Mouse (Mus musculus) macrophage (primary cell): ENCODE data around the gene Rbm20. TPM values are rescaled to one million over a fixed set of nuclear protein-coding genes. Genes with fewer than 3 reads are reported as not detected.

ENCODE experiments used
- H3K27ac ChIP-seq: fragments of 350-480 bp; formaldehyde crosslinking; 2 replicates; pipeline ENCODE4 v1.9.0; 2021
- H3K36me3 ChIP-seq: fragments of 350-480 bp; formaldehyde crosslinking; 2 replicates; pipeline ENCODE4 v1.9.0; 2021; ENCODE audit errors: inconsistent target
- H3K4me3 ChIP-seq: fragments of 350-480 bp; formaldehyde crosslinking; 2 replicates; pipeline ENCODE4 v1.9.0; 2021; ENCODE audit errors: inconsistent target
- H3K79me2 ChIP-seq: fragments of 350-480 bp; formaldehyde crosslinking; 2 replicates; pipeline ENCODE4 v1.9.0; 2021; ENCODE audit errors: inconsistent target
- WGBS: methylation state at CpG from one replicate; pipeline ENCODE4 v1.1.7; 2026; ENCODE audit warnings: inconsistent platforms; ENCODE audit not compliant: missing documents; 5-methylcytosine and 5-hydroxymethylcytosine counted together
- polyA plus RNA-seq: library from polyadenylated mRNA; stranded (reverse); fragments of 250-400 nt; gene quantifications from 3 replicates; pipeline ENCODE4 v1.2.4, GENCODE M21; 2018; ENCODE audit warnings: inconsistent platforms

Gene Rbm20
- polyA plus RNA-seq, 1 experiment from 2014 or later = not detected

DNA sequence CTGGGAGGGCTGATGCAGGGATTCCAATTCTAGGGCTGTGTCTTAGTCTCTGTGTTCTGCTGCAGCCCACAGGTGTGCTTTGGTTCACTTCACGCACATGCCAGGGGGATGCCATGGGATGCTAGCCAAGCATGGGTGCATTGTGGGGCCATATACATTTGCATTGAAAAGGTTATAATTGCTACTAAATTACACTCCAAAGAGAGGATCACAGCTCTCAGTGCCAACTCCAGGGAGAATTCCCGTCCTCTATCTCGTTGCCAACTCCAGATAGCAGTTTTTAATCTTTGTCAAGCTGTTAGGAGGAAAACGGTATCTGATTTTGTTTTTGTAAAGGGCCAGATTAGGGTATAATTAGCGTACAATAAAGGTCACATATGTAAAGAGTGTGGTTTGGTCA lies 178.7 kb downstream of the Rbm20 start:
- H3K36me3 ChIP-seq = no peaks in the 10 kb centered on the region
- WGBS = 95% methylated on average over 5 of the region's 5 CpGs

DNA sequence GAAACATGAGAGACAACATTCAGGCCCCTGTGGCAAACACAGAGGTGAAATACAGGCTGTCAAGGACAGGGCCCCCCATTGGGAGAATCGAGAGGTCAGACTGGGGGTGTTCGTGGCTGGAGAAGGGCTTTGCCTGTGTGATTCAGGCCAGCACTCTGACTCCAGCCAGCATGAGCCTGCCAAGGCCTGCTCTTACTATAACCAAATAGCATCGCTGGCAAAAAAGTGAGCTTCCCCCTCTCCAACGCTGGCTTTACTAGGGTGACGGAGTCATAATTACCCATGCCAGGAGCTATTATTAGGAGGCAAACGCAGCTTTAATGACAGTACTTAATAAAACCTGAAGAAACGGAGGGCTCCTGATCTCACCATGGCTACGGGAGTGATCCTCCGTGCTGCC lies 179.7 kb downstream of the Rbm20 start:
- no peak overlapping the region for H3K27ac ChIP-seq
- no peaks in the 10 kb centered on the region for H3K36me3 ChIP-seq
- WGBS = 97% methylated on average over 9 of the region's 9 CpGs
- no peaks in the 10 kb centered on the region for H3K79me2 ChIP-seq
- H3K4me3 ChIP-seq = no peak overlapping the region

More for the DNA sequence above, 178.7 kb downstream of the Rbm20 start:
- no peak overlapping the region for H3K27ac ChIP-seq
- no peaks in the 10 kb centered on the region for H3K79me2 ChIP-seq
- H3K4me3 ChIP-seq = no peak overlapping the region

- Histone ChIP-seq H3K27ac (no peak overlapping the region), H3K36me3 (no peaks in the 10 kb centered on the region), H3K79me2 (no peaks in the 10 kb centered on the region), H3K4me3 (no peak overlapping the region)
- WGBS = 80% methylated on average over 6 of the region's 6 CpGs
Observed at GRCm38 (mm10) chr19:53857962-53858361, 180.9 kb downstream of the Rbm20 start.

- Histone ChIP-seq H3K4me3 (no peak overlapping the region), H3K36me3 (no peaks in the 10 kb centered on the region), H3K79me2 (no peaks in the 10 kb centered on the region), H3K27ac (no peak overlapping the region)
- WGBS = 76% methylated on average over 9 of the region's 9 CpGs
Observed at GRCm38 (mm10) chr19:53859149-53859548, 182.0 kb downstream of the Rbm20 start.

- Histone ChIP-seq H3K36me3 (no peaks in the 10 kb centered on the region), H3K27ac (no peak overlapping the region), H3K4me3 (no peak overlapping the region), H3K79me2 (no peaks in the 10 kb centered on the region)
- 97% methylated on average over 7 of the region's 7 CpGs for WGBS
Observed at GRCm38 (mm10) chr19:53859593-53859992, 182.5 kb downstream of the Rbm20 start.

DNA sequence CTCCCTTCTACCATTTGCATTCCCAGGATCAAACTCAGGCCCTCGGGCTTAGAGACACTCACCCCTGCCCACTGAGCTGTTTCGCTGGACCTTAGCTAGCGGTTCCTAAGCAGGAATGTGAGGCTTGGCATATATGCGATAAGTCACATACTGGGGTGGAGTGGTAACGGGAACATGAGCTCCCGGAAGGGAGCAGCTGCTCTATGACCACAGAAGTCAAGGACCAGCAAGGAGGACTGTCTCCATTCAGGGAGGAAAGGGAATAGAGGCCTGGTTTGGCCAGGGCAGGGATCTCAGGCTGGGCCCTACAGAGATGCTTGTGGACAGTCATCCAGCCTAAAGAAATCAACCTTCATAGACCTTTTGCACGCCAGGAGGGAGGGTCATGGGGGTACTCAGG lies 184.2 kb downstream of the Rbm20 start:
- no peak overlapping the region for H3K27ac ChIP-seq
- 92% methylated on average over 7 of the region's 7 CpGs for WGBS
- no peaks in the 10 kb centered on the region for H3K36me3 ChIP-seq
- no peak overlapping the region for H3K4me3 ChIP-seq
- no peaks in the 10 kb centered on the region for H3K79me2 ChIP-seq

- WGBS = 86% methylated on average over 8 of the region's 8 CpGs
Observed at GRCm38 (mm10) chr19:53862573-53863246, 185.6 kb downstream of the Rbm20 start.

DNA sequence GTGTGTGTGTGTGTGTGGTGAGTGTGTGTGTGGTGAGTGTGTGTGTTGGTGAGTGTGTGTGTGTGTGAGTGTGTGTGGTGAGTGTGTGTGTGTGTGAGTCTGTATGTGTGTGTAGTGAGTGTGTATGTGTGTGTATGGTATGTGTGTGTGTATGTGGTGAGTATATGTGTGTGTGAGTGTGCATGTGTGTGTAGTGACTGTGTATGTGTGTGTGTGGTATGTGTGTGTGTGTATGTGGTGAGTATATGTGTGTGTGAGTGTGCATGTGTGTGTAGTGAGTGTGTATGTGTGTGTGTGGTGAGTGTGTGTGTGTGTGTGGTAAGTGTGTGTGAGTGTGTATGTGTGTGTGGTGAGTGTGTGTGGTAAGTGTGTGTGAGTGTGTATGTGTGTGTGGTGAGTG lies 190.1 kb downstream of the Rbm20 start:
- Histone ChIP-seq H3K4me3 (no peak overlapping the region), H3K36me3 (no peaks in the 10 kb centered on the region), H3K79me2 (no peaks in the 10 kb centered on the region), H3K27ac (no peak overlapping the region)

More at GRCm38 (mm10) chr19:53862573-53863246, 185.6 kb downstream of the Rbm20 start:
- Histone ChIP-seq H3K4me3 (no peak overlapping the region), H3K27ac (no peak overlapping the region), H3K79me2 (no peaks in the 10 kb centered on the region), H3K36me3 (no peaks in the 10 kb centered on the region)

DNA sequence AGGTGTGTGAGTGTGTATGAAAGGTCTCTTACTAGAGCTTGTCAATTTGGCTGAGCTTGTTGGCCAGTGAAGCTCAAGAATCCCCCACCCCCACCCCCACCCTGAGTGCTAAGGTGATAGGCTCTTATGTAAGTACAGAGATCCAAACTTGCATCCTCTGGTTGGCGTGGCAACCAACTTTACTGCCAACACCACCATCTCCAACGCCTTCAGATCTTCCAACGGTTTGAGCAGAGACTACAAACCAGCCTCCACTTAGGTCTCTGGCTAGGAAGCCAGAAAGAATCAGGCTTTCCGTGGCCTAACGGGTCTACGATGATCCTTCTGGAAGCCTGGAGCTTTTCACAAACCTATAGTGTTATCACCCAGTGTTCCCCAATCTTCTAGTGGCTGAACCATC lies 191.0 kb downstream of the Rbm20 start:
- Histone ChIP-seq H3K79me2 (no peaks in the 10 kb centered on the region), H3K4me3 (no peak overlapping the region), H3K27ac (no peak overlapping the region), H3K36me3 (no peaks in the 10 kb centered on the region)
- 90% methylated on average over 6 of the region's 6 CpGs for WGBS

- Histone ChIP-seq H3K27ac (no peak overlapping the region), H3K36me3 (no peaks in the 10 kb centered on the region), H3K79me2 (no peaks in the 10 kb centered on the region), H3K4me3 (no peak overlapping the region)
- 100% methylated on average over 1 of the region's 1 CpGs for WGBS
Observed at GRCm38 (mm10) chr19:53868796-53869195, 191.7 kb downstream of the Rbm20 start.

DNA sequence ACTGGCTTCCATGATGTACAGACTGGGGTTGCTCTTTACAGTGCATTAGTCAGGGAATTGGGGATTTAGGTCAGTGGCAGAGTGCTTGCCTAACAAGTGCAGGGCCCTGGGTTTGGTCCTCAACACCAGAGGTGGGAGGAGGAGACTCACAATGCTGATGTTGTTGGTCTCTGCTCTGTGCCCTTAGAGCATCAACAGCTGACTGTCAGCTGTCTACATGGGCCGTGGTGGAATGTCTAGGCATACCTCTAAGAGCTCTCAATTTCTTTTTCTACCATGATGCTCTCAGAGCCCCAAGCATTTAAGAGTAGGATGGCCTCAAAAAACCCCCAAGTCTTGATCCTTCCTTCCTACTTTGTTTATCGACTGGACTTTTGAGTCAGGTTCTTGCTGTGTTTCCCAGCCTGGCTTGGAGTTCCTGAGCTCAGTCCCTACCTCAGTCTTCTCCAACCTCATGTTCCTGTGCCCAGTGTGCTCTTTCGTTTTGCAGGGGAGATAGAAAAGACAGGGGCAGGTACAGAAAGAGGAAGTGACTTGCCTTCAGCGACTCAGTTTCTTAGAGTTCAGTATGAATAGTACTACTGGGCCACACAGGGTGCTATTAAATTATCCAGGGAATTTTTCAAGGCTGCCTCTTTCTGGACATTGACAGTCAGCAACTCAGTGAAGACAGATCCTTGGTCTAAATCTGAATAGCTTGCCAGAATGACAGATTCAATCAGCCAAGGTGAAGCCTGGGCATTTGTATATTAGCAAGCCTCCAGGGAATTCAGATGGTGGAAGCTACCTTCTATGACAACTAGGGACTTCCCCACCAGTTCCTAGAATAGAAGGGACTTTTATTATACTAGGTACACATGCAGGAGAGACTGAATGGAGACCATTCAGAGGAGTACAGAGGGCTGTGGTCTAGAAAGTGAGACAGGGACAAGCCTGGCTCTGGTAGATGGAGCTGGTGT lies 192.6 kb downstream of the Rbm20 start:
- H3K4me3 ChIP-seq = no peak overlapping the region
- H3K79me2 ChIP-seq = no peaks in the 10 kb centered on the region
- H3K27ac ChIP-seq = no peak overlapping the region
- no peaks in the 10 kb centered on the region for H3K36me3 ChIP-seq
- 34% methylated on average over 4 of the region's 4 CpGs for WGBS

DNA sequence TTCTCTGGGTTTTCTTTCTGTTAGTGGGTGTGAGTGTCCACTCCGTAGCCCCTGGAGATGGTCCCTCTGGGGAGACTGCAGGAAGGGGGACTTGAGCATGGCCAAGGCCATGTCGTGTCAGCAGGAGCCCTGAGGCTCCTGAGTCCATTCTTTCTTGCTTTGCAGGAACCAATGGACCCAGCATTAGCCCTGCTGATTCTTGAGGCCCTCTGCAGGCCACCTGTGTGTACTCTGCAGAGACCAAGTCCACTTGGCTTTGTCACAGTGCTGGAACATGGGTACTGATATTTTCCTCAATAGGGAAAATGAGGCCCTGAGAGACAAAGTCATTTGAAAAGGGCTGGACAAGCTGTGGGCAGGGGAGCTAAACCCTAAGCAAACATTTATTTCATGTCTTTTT lies 193.5 kb downstream of the Rbm20 start:
- 94% methylated on average over 2 of the region's 2 CpGs for WGBS

GRCm38 (mm10) chr19:53871502-53871901 lies 194.4 kb downstream of the Rbm20 start:
- no peaks in the 10 kb centered on the region for H3K79me2 ChIP-seq
- H3K4me3 ChIP-seq = no peak overlapping the region
- no peaks in the 10 kb centered on the region for H3K36me3 ChIP-seq
- H3K27ac ChIP-seq = no peak overlapping the region
- WGBS = 81% methylated on average over 6 of the region's 6 CpGs

More for the DNA sequence above, 193.5 kb downstream of the Rbm20 start:
- Histone ChIP-seq H3K27ac (no peak overlapping the region), H3K36me3 (no peaks in the 10 kb centered on the region), H3K79me2 (no peaks in the 10 kb centered on the region), H3K4me3 (no peak overlapping the region)

DNA sequence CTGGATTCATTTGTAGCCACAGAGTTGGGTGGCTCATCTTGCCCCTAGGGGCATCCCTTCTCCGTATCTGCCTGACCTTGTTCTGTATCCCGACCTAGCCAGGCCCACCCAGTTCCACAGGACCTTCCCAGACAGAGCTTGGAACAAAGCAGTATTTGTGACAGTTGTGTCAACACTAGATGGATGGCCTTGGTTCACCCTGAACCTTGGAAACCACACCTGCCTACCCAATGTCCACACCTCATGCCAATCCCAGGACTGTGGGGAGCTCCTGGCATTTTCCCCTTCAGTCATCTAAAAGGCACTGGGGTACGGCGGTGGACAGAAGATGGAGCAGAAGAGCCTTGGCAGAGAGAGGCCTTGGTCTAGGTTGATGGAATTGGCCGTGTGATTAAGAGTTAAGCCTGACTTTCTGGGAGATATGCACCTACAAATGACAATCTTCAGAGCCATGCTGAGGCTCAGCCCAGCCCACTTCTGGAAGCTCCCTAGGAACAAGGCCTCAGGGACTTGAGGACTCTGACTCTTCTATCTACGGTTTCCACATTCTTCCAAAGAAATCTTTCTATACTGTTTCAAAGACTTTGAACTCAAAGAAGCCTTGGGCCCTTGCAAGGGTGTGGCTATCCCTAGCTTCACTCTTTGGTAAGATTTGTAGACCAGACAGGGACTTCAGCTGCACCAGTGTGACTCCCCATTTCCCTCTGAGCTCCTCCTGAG lies 196.0 kb downstream of the Rbm20 start:
- Histone ChIP-seq H3K27ac (no peak overlapping the region), H3K36me3 (no peaks in the 10 kb centered on the region), H3K79me2 (no peaks in the 10 kb centered on the region), H3K4me3 (no peak overlapping the region)
- 94% methylated on average over 6 of the region's 6 CpGs for WGBS

DNA sequence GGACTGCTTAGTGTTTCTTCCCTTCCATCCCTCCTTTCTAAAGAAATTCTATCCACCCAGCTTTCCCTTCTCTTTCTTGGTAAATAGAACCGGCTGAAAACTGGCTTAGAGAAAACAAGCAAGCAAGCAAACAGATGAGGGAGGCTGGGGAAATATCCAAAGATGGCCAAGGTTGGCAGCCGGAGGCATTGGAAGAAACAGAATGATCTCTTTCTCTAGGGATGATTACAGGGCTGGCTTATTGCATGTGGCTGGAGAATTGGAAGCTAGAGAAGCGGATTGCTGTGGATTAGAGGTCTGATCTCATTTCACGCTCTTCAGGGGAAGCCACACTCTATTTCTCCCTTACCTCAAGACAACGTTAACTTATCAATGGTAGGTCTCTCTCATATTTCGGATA lies 198.1 kb downstream of the Rbm20 start:
- no peaks in the 10 kb centered on the region for H3K36me3 ChIP-seq
- WGBS = 93% methylated on average over 6 of the region's 6 CpGs
- H3K79me2 ChIP-seq = no peaks in the 10 kb centered on the region
- H3K4me3 ChIP-seq = no peak overlapping the region
- H3K27ac ChIP-seq = no peak overlapping the region
